Mouse (Mus musculus): ENCODE data around the gene Ppp5c.

DNA sequence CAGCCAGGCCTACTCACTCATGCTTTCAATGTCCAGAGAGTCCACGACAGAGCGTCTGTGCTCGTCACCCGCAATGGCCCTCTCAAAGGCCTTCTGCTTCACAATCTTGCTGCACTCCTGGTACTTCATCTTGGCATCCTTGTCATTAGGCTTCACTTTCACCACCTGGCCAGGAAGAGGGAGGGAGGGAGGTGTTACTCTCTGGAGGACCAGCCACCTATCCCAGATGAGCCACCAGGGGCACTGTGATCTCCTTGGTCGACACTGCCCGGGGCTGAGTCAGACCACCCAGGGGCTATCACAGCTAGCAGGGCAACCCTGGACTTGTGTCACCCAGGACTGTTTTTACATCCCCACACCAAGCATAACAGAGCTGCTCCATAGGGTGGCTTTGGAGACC lies 12.3 kb downstream of the Ppp5c start:
- no peak for TF ChIP-seq POLR2A (IDR thresholded peaks at IDR 0.05; ENCODE audit: extremely low read depth, insufficient read depth, low read length)
- TF ChIP-seq CTCF (IDR thresholded peaks at IDR 0.05; ENCODE audit: low read depth, low read length), result 0 out of 2 replicates have a peak, but pooled peaks have one; percentile 11

Data from liver, adult 2 months (tissue).